Mouse (Mus musculus) megakaryocyte, embryonic 14.5 days (primary cell): Measurements from ENCODE around the gene Nr1i3.

Source experiments
- FLI1 ChIP-seq: IDR thresholded peaks from 2 replicates; pipeline ENCODE4 v1.6.1; 2012; ENCODE audit warnings: low read length, inconsistent platforms, mixed read lengths
- GATA1 ChIP-seq: IDR thresholded peaks from 3 replicates; pipeline ENCODE4 v1.6.1; 2012; ENCODE audit warnings: mixed read lengths, low read length, inconsistent platforms, borderline replicate concordance

DNA sequence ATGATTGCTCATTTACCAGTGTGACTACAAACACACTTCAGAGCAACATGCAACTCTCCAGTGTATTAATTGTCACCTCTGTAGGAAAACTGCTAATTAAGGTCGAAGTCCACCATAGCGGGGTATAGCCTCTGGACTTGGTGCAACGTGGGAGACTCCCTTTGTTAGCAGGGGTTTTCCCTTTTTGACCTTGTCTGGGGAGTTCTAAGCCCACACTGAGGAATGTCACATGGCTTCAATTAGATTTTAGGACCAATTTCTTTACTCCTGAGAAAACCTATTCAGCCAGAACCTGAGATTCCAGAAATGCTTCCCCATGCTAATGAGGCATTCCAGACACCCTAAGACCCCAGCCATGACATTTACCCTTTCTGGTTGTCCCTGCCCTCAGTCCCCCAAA, 16.4 kb downstream of the Nr1i3 start:
- no peak for TF ChIP-seq GATA1
- TF ChIP-seq FLI1, result no peak
